Mouse (Mus musculus) olfactory bulb, adult 2 months (tissue): ENCODE results near the gene Elovl5. TPM values are rescaled to one million over a fixed set of nuclear protein-coding genes. Genes with fewer than 3 reads are reported as not detected.
"Not testable (repeated sequence)": the region's sequence is repeated elsewhere in the genome, so short reads cannot be mapped to it uniquely, and the experiment has no call there.

ENCODE experiments used
- H3K27ac ChIP-seq: fragments of 200-500 bp; 2 replicates; pipeline ENCODE4 v1.5.1; 2012; ENCODE audit warnings: low read depth, low read length; ENCODE audit not compliant: insufficient read depth
- H3K4me1 ChIP-seq: fragments of 200-500 bp; 2 replicates; pipeline ENCODE4 v1.6.1; 2012; ENCODE audit warnings: low read length; ENCODE audit not compliant: control insufficient read depth, insufficient read depth
- H3K4me3 ChIP-seq: fragments of 200-500 bp; 2 replicates; pipeline ENCODE4 v1.5.1; 2012; ENCODE audit warnings: mild to moderate bottlenecking, low read depth, low read length, moderate library complexity; ENCODE audit not compliant: insufficient read depth
- CTCF ChIP-seq: fragments of 200-500 bp; IDR thresholded peaks from 2 replicates; pipeline ENCODE4 v1.5.1; 2012; ENCODE audit warnings: low read depth, mild to moderate bottlenecking, low read length, moderate library complexity; ENCODE audit not compliant: insufficient read depth
- POLR2A ChIP-seq: fragments of 200-500 bp; IDR thresholded peaks from 2 replicates; pipeline ENCODE4 v1.6.1; 2012; ENCODE audit warnings: mild to moderate bottlenecking, low read depth, low read length, moderate library complexity; ENCODE audit not compliant: insufficient read depth
- WGBS: fragments of 180-500 bp; shearing (Covaris S2); methylation state at CpG from one replicate; pipeline ENCODE4 v1.1.7; 2018; 5-methylcytosine and 5-hydroxymethylcytosine counted together
- polyA plus RNA-seq: library from polyadenylated mRNA; stranded (reverse); fragments of >200 nt; gene quantifications from 2 replicates; pipeline ENCODE4 v1.2.4, GENCODE M21; 2012; ENCODE audit warnings: low replicate concordance; ENCODE audit not compliant: missing spikeins, insufficient read depth, insufficient read length

The Elovl5 gene
- polyA plus RNA-seq, 1 experiment: 644 TPM

DNA sequence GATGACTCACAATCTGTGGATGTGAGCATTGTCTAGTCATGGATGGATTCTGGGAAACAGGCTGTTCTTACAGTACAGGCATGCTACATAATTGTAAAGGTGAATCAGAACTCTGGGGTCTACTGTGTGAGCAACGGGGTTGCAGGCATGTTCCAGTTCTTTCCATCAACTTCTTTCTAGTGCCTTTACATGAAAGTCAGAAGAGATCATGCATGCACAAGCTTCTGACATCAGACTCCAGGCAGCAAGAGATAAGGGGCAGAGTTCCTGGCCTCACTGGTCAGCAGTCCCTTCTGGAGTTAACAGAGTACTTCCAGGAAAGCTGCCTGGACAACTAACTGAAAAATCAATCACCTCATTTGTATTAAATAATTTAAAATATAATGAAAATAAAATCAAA is 75.9 kb downstream of the Elovl5 start:
- Histone ChIP-seq H3K4me3 (no peak overlapping the region), H3K4me1 (no peaks in the 10 kb centered on the region), H3K27ac (no peak overlapping the region)
- WGBS: 67% methylated on average over 1 of the region's 1 CpGs
- TF ChIP-seq POLR2A (no peak), CTCF (no peak)

GRCm38 (mm10) chr9:77993538-77994255 is 76.5 kb downstream of the Elovl5 start:
- H3K4me1 ChIP-seq, H3K27ac ChIP-seq, H3K4me3 ChIP-seq: not testable (repeated sequence)
- WGBS: 92% methylated on average over 2 of the region's 2 CpGs

DNA sequence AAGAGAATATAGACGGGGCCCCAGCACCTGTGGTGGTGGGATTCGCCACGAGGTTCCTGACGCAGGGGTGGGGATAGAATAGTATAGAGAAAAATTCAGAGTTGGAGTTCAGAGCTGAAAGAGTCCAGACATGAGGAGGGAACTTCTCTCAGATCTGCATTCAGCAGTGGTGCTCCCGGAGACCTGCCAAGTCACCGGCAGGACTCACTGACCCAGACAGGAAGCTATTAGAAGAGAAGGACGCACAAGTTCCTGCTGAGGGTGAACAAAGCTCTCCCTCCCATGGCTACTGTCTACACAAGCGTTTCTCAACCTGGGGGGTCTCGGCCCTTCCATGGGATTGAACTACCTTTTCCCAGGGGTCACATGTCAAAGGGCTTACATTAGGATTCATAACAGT is 78.1 kb downstream of the Elovl5 start:
- Histone ChIP-seq H3K4me1 (no peaks in the 10 kb centered on the region), H3K4me3 (no peak overlapping the region), H3K27ac (no peak overlapping the region)
- TF ChIP-seq CTCF: no peak
- TF ChIP-seq POLR2A: no peak
- WGBS: 74% methylated on average over 9 of the region's 9 CpGs

DNA sequence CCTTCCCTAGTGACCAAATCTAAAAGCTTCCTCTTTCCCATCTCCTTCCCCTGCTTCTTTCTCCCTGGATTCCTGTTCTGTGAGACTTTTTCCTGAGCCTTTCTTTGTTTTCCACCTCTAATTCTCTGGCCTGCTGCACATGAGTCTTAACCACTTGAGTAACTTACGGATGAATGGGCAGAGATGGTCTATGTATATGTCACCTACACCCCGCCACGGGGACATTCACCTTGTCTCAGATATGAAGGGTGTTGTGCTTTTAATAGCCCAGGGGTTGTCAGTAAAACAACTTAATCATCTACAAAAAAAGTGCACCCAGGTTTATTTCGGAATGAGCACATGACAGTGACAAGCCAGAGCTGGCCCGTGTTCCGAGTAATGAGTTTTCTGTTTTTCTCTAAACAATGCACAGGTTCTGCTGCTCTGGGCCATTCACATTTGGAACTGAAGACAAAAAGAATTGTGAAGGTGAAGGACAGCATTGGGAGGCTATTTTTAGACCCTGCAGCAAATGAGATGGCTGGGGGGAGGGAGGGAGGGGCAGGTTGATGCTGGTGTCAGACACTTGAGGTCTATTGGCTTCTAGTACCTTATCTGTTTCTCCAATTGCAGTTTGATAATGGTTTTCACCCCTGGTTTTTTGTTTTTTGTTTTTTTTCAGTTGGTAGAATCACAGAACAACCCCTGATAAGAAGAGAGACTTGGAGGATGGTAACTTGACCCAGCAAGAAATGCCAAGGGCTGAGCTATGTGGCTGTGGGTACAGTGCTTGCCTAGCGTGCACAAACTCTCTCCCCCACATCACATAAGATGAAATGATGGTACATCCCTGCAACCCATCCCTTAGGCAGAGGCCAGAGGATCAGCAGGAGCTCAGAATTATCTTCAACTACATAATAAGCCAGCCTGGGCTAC is 83.7 kb downstream of the Elovl5 start:
- no peak for TF ChIP-seq POLR2A
- no peak for TF ChIP-seq CTCF
- 92% methylated on average over 7 of the region's 7 CpGs for WGBS
- Histone ChIP-seq H3K27ac (no peak overlapping the region), H3K4me1 (no peaks in the 10 kb centered on the region), H3K4me3 (no peak overlapping the region)

DNA sequence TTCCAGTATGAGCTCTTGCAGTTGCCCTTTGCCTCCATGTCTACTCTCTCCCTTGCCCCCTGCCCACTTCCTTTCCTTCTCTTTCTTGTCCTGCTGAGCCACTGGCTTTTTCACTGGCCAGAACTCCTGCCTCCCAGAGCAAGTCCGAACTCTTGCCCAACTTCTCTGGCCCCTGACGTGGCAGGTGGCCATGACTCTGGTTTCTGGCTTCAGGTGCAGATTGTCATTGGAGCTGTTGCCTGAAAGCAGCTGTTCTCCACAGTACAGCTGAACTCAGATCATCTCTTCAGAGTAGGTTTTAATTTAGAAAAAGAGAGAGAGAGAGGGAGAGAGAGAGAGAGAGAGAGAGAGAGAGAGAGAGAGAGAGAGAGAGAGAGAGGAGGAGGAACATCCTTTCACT is 86.1 kb downstream of the Elovl5 start:
- no peak for TF ChIP-seq POLR2A
- TF ChIP-seq CTCF: no peak
- 90% methylated on average over 2 of the region's 2 CpGs for WGBS
- Histone ChIP-seq H3K4me3 (no peak overlapping the region), H3K27ac (no peak overlapping the region), H3K4me1 (peaks cover 6% of the 10 kb centered on the region)

DNA sequence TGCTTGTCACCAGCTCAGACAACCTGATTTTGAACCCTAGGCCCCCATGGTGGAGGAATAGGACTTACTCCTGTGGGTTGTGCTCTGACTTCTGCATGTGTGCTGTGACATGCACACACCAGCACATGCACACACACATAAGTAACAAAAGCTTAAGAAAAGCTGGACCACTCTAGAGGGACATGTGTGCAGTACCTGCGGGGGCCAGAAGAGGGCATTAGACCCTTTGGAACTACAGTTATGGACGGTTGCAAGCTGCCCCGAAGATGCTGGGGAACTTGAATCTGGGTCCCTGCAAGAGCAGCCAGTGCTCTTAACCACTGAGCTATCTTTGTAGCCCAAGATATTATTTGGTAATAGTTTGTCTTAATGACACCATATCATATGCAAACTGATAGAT is 88.3 kb downstream of the Elovl5 start:
- WGBS: 68% methylated on average over 3 of the region's 3 CpGs
- TF ChIP-seq CTCF: no peak
- no peak for TF ChIP-seq POLR2A
- Histone ChIP-seq H3K4me3 (no peak overlapping the region), H3K4me1 (peaks cover 6% of the 10 kb centered on the region), H3K27ac (no peak overlapping the region)

GRCm38 (mm10) chr9:78006209-78007001 is 89.2 kb downstream of the Elovl5 start:
- TF ChIP-seq CTCF (peak; percentile 77), POLR2A (no peak)
- Histone ChIP-seq H3K4me1 (peaks cover 6% of the 10 kb centered on the region), H3K4me3 (no peak overlapping the region), H3K27ac (no peak overlapping the region)
- WGBS: 52% methylated on average over 19 of the region's 19 CpGs

- Histone ChIP-seq H3K4me3 (no peak overlapping the region), H3K27ac (no peak overlapping the region), H3K4me1 (peaks cover 6% of the 10 kb centered on the region)
- WGBS: 95% methylated on average over 7 of the region's 7 CpGs
- TF ChIP-seq POLR2A: no peak
- no peak for TF ChIP-seq CTCF
Observed at GRCm38 (mm10) chr9:78009382-78009781, 92.2 kb downstream of the Elovl5 start.

GRCm38 (mm10) chr9:78010187-78010586 is 93.0 kb downstream of the Elovl5 start:
- H3K4me3 ChIP-seq: no peak overlapping the region
- H3K27ac ChIP-seq: no peak overlapping the region
- H3K4me1 ChIP-seq: peaks cover 6% of the 10 kb centered on the region
- TF ChIP-seq POLR2A (no peak), CTCF (no peak)
- WGBS: 91% methylated on average over 5 of the region's 5 CpGs
